ENCODE assay signal across 8 mouse cellular contexts in genomic region chr10:79703541-79703940, GRCm38 (mm10). TPM values are rescaled to one million over a fixed set of nuclear protein-coding genes. Genes with fewer than 3 reads are reported as not detected.
DNase-seq lines count a peak whose midpoint lies in the region; ATAC-seq lines count a peak whose summit lies in the region.

No protein-coding gene starts in this region.

- H3K36me3 ChIP-seq in kidney, embryonic 15.5 days = peaks cover 21% of the 10 kb centered on the region
- H3K36me3 ChIP-seq in embryonic facial prominence, embryonic 11.5 days (replicated peaks; ENCODE audit: control insufficient read depth, insufficient read depth, low read depth, low read length) = no peaks in the 10 kb centered on the region
- H3K36me3 ChIP-seq in hindbrain, embryonic 15.5 days = 0 out of 2 replicates have a peak, but pooled peaks cover 5% of the 10 kb centered on the region
- H3K36me3 ChIP-seq in midbrain, embryonic 14.5 days (ENCODE audit: control insufficient read depth, insufficient read depth, low read length) = peaks cover under 1% of the 10 kb centered on the region; the same call in 1 of the 2 replicates

- no peaks in the 10 kb centered on the region for H3K9me3 ChIP-seq in kidney, embryonic 15.5 days (replicated peaks)
- no peaks in the 10 kb centered on the region for H3K9me3 ChIP-seq in embryonic facial prominence, embryonic 11.5 days (replicated peaks; ENCODE audit: control insufficient read depth, low read length)
- no peaks in the 10 kb centered on the region for H3K9me3 ChIP-seq in hindbrain, embryonic 15.5 days
- no peaks in the 10 kb centered on the region for H3K9me3 ChIP-seq in midbrain, embryonic 14.5 days (ENCODE audit: control insufficient read depth, low read length)

- no peak for DNase-seq in kidney, postnatal 14 days
- no peak for DNase-seq in embryonic facial prominence, embryonic 11.5 days (ENCODE audit: low spot score)
- no peak for DNase-seq in midbrain, embryonic 14.5 days
- no peak for DNase-seq in right cerebral cortex, postnatal 14 days
- no peak for DNase-seq in adrenal gland, adult 2 months
- no peak for DNase-seq in ovary, adult 18-20 months (ENCODE audit: low spot score)

- 81% methylated on average over 10 of the region's 10 CpGs for WGBS in kidney, embryonic 15.5 days
- WGBS in embryonic facial prominence, embryonic 11.5 days = 79% methylated on average over 10 of the region's 10 CpGs
- 77% methylated on average over 10 of the region's 10 CpGs for WGBS in hindbrain, embryonic 15.5 days
- 76% methylated on average over 10 of the region's 10 CpGs for WGBS in midbrain, embryonic 14.5 days

- peak overlapping the region; percentile 82 for H3K4me3 ChIP-seq in kidney, embryonic 15.5 days (replicated peaks)
- H3K4me3 ChIP-seq in embryonic facial prominence, embryonic 11.5 days (ENCODE audit: low read depth, low read length) = peak overlapping the region; percentile 73
- peak overlapping the region; percentile 85 for H3K4me3 ChIP-seq in hindbrain, embryonic 15.5 days
- H3K4me3 ChIP-seq in midbrain, embryonic 14.5 days (replicated peaks; ENCODE audit: low read depth, low read length) = peak overlapping the region; percentile 74

- H3K27me3 ChIP-seq in kidney, embryonic 15.5 days = no peaks in the 10 kb centered on the region
- H3K27me3 ChIP-seq in embryonic facial prominence, embryonic 11.5 days (ENCODE audit: control insufficient read depth, insufficient read depth, low read length) = no peaks in the 10 kb centered on the region
- H3K27me3 ChIP-seq in hindbrain, embryonic 15.5 days = no peaks in the 10 kb centered on the region
- no peaks in the 10 kb centered on the region for H3K27me3 ChIP-seq in midbrain, embryonic 14.5 days (ENCODE audit: control insufficient read depth, insufficient read depth, low read length)

- H3K4me2 ChIP-seq in kidney, embryonic 15.5 days = peak overlapping the region; percentile 86
- H3K4me2 ChIP-seq in embryonic facial prominence, embryonic 11.5 days (ENCODE audit: low read depth, low read length) = no peak overlapping the region; the same call in 1 of the 2 replicates
- H3K4me2 ChIP-seq in hindbrain, embryonic 15.5 days = peak overlapping the region; percentile 95
- peak overlapping the region; percentile 88 for H3K4me2 ChIP-seq in midbrain, embryonic 14.5 days (ENCODE audit: low read length)

- H3K9ac ChIP-seq in kidney, embryonic 15.5 days = peak overlapping the region; percentile 43; the same call in 1 of the 2 replicates
- no peak overlapping the region for H3K9ac ChIP-seq in embryonic facial prominence, embryonic 11.5 days (replicated peaks; ENCODE audit: low read length)
- 0 out of 2 replicates have a peak overlapping the region, but pooled peaks have one; percentile 6 for H3K9ac ChIP-seq in hindbrain, embryonic 15.5 days
- H3K9ac ChIP-seq in midbrain, embryonic 14.5 days (replicated peaks; ENCODE audit: low read length) = no peak overlapping the region; the same call in 1 of the 2 replicates

- no peak for ATAC-seq in kidney, embryonic 15.5 days (replicated peaks; ENCODE audit: low FRiP score)
- ATAC-seq in embryonic facial prominence, embryonic 11.5 days (replicated peaks; ENCODE audit: insufficient number of reproducible peaks, low FRiP score, low TSS enrichment, low read depth) = no peak
- ATAC-seq in hindbrain, embryonic 15.5 days (ENCODE audit: low FRiP score, low read depth) = no peak
- no peak for ATAC-seq in midbrain, embryonic 14.5 days (ENCODE audit: low FRiP score, low TSS enrichment)

- peaks cover 47% of the 10 kb centered on the region for H3K4me1 ChIP-seq in kidney, embryonic 15.5 days
- H3K4me1 ChIP-seq in embryonic facial prominence, embryonic 11.5 days (ENCODE audit: control insufficient read depth, insufficient read depth, low read length) = peaks cover 13% of the 10 kb centered on the region
- peaks cover 33% of the 10 kb centered on the region for H3K4me1 ChIP-seq in hindbrain, embryonic 15.5 days (replicated peaks)
- peaks cover 26% of the 10 kb centered on the region for H3K4me1 ChIP-seq in midbrain, embryonic 14.5 days (ENCODE audit: control insufficient read depth, insufficient read depth, low read length)

- H3K27ac ChIP-seq in kidney, embryonic 15.5 days = peak overlapping the region; percentile 67
- no peak overlapping the region for H3K27ac ChIP-seq in embryonic facial prominence, embryonic 11.5 days (replicated peaks; ENCODE audit: low read depth, low read length)
- H3K27ac ChIP-seq in hindbrain, embryonic 15.5 days (replicated peaks) = peak overlapping the region; percentile 87
- peak overlapping the region; percentile 85 for H3K27ac ChIP-seq in midbrain, embryonic 14.5 days (replicated peaks; ENCODE audit: low read depth, low read length)

RNA-seq across cellular contexts. Expression of gene Bsg, which starts 0.8 kb away (rescaled TPM):
- polyA plus RNA-seq in kidney, embryonic 15.5 days (2015; fragmentation: Nextera tagmentation; extraction: Ambion mirVana) = 913 and 925 TPM in 2 replicates
- 630 and 667 TPM in 2 replicates for polyA plus RNA-seq in embryonic facial prominence, embryonic 11.5 days (2014; fragmentation: Nextera tagmentation; extraction: Ambion mirVana)
- polyA plus RNA-seq in hindbrain, embryonic 15.5 days (2015; fragmentation: Nextera tagmentation; extraction: Ambion mirVana) = 985 and 993 TPM in 2 replicates
- polyA plus RNA-seq in midbrain, embryonic 14.5 days (2014; fragmentation: Nextera tagmentation; extraction: Ambion mirVana) = 680 and 689 TPM in 2 replicates
- total RNA-seq in adrenal gland, adult 2 months (2021) = 100 to 1,000 TPM; 588 to 674 TPM
- 314 and 321 TPM in 2 replicates for polyA plus RNA-seq in adrenal gland, adult 2 months (2012; rRNA removed)

RNA-seq across cellular contexts. Expression of gene Hcn2, which starts 12.9 kb away (rescaled TPM):
- 0.05 and 0.19 TPM in 2 replicates for polyA plus RNA-seq in kidney, embryonic 15.5 days (2015; fragmentation: Nextera tagmentation; extraction: Ambion mirVana)
- 0.14 and 0.21 TPM in 2 replicates for polyA plus RNA-seq in embryonic facial prominence, embryonic 11.5 days (2014; fragmentation: Nextera tagmentation; extraction: Ambion mirVana)
- 2.6 and 2.8 TPM in 2 replicates for polyA plus RNA-seq in hindbrain, embryonic 15.5 days (2015; fragmentation: Nextera tagmentation; extraction: Ambion mirVana)
- polyA plus RNA-seq in midbrain, embryonic 14.5 days (2014; fragmentation: Nextera tagmentation; extraction: Ambion mirVana) = 0.89 and 1.9 TPM in 2 replicates
- total RNA-seq in adrenal gland, adult 2 months (2021) = 1 to 10 TPM; 5.9 to 6.0 TPM
- polyA plus RNA-seq in adrenal gland, adult 2 months (2012; rRNA removed) = 20.2 and 27.8 TPM in 2 replicates

RNA-seq across cellular contexts. Expression of gene Gzmm, which starts 14.7 kb away (rescaled TPM):
- 0.50 and 0.95 TPM in 2 replicates for polyA plus RNA-seq in kidney, embryonic 15.5 days (2015; fragmentation: Nextera tagmentation; extraction: Ambion mirVana)
- 0.77 TPM in 1 of 2 replicates, not detected in the other for polyA plus RNA-seq in embryonic facial prominence, embryonic 11.5 days (2014; fragmentation: Nextera tagmentation; extraction: Ambion mirVana)
- 1.3 and 1.4 TPM in 2 replicates for polyA plus RNA-seq in hindbrain, embryonic 15.5 days (2015; fragmentation: Nextera tagmentation; extraction: Ambion mirVana)
- 1.1 and 1.5 TPM in 2 replicates for polyA plus RNA-seq in midbrain, embryonic 14.5 days (2014; fragmentation: Nextera tagmentation; extraction: Ambion mirVana)
- 1 to 10 TPM; 1.0 to 2.2 TPM for total RNA-seq in adrenal gland, adult 2 months (2021)
- polyA plus RNA-seq in adrenal gland, adult 2 months (2012; rRNA removed) = 0.52 and 0.55 TPM in 2 replicates

RNA-seq across cellular contexts. Expression of gene Cdc34, which starts 21.5 kb away (rescaled TPM):
- 88.4 and 100 TPM in 2 replicates for polyA plus RNA-seq in kidney, embryonic 15.5 days (2015; fragmentation: Nextera tagmentation; extraction: Ambion mirVana)
- 150 and 157 TPM in 2 replicates for polyA plus RNA-seq in embryonic facial prominence, embryonic 11.5 days (2014; fragmentation: Nextera tagmentation; extraction: Ambion mirVana)
- polyA plus RNA-seq in hindbrain, embryonic 15.5 days (2015; fragmentation: Nextera tagmentation; extraction: Ambion mirVana) = 82.4 and 91.7 TPM in 2 replicates
- 80.4 and 94.9 TPM in 2 replicates for polyA plus RNA-seq in midbrain, embryonic 14.5 days (2014; fragmentation: Nextera tagmentation; extraction: Ambion mirVana)
- 100 to 1,000 TPM in 1 of 2 experiments, 10 to 100 TPM in 1; 87.7 to 122 TPM for total RNA-seq in adrenal gland, adult 2 months (2021)
- polyA plus RNA-seq in adrenal gland, adult 2 months (2012; rRNA removed) = 174 and 205 TPM in 2 replicates

RNA-seq across cellular contexts. Expression of gene Tpgs1, which starts 34.4 kb away (rescaled TPM):
- 71.2 and 81.4 TPM in 2 replicates for polyA plus RNA-seq in kidney, embryonic 15.5 days (2015; fragmentation: Nextera tagmentation; extraction: Ambion mirVana)
- polyA plus RNA-seq in embryonic facial prominence, embryonic 11.5 days (2014; fragmentation: Nextera tagmentation; extraction: Ambion mirVana) = 65.6 and 67.3 TPM in 2 replicates
- polyA plus RNA-seq in hindbrain, embryonic 15.5 days (2015; fragmentation: Nextera tagmentation; extraction: Ambion mirVana) = 102 and 107 TPM in 2 replicates
- polyA plus RNA-seq in midbrain, embryonic 14.5 days (2014; fragmentation: Nextera tagmentation; extraction: Ambion mirVana) = 94.4 and 110 TPM in 2 replicates
- total RNA-seq in adrenal gland, adult 2 months (2021) = 10 to 100 TPM; 29.5 to 40.7 TPM
- polyA plus RNA-seq in adrenal gland, adult 2 months (2012; rRNA removed) = 147 and 149 TPM in 2 replicates

Comparison
In these comparisons a context has a peak if more than half of its experiments do, and no peak if none do; other contexts are left out.
1. H3K9ac ChIP-seq: peak in kidney, embryonic 15.5 days (single experiment) and hindbrain, embryonic 15.5 days (single experiment); none in embryonic facial prominence, embryonic 11.5 days (single experiment) and midbrain, embryonic 14.5 days (single experiment).
2. Peak in every context shown above with its lines, with median percentiles within 50 percentile points of each other: H3K4me3 ChIP-seq.